Mouse (Mus musculus) lung, adult 2 months (tissue): ENCODE results near the gene Insr.

Experiments used
- CTCF ChIP-seq: fragments of 200-500 bp; IDR thresholded peaks from 2 replicates; pipeline ENCODE4 v1.5.1; 2011; ENCODE audit warnings: mild to moderate bottlenecking, low read length, control low read depth; ENCODE audit not compliant: insufficient read depth
- POLR2A ChIP-seq: fragments of 200-500 bp; IDR thresholded peaks from 2 replicates; pipeline ENCODE4 v1.6.1; 2011; ENCODE audit warnings: low read depth, mild to moderate bottlenecking, control low read depth, low read length, borderline replicate concordance; ENCODE audit errors: extremely low read depth

DNA sequence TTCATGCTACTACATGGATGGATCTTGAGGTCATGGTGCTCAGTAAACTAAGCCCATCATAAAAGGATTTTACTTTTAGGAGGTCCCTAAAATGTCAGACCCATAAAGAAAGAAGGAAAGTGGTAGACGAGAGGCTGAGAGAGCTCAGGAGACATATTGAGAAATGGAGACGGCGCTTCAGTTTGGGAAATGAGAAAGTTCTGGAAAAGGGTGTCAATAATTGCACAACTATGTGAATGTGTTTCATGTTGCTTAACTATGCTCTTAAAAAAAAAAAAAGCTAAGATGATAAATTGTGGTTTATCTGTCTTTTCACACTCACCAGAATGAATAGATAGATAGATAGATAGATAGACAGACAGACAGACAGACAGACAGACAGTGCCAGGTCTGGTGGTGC lies 38.7 kb downstream of the Insr start:
- no peak for TF ChIP-seq CTCF
- no peak for TF ChIP-seq POLR2A
